Mouse (Mus musculus) lung, adult 2 months (tissue): Measurements from ENCODE around the gene Nrg4.

Source experiments
- CTCF ChIP-seq: fragments of 200-500 bp; IDR thresholded peaks from 2 replicates; pipeline ENCODE4 v1.5.1; 2011; ENCODE audit warnings: mild to moderate bottlenecking, low read length, control low read depth; ENCODE audit not compliant: insufficient read depth
- POLR2A ChIP-seq: fragments of 200-500 bp; IDR thresholded peaks from 2 replicates; pipeline ENCODE4 v1.6.1; 2011; ENCODE audit warnings: low read depth, mild to moderate bottlenecking, control low read depth, low read length, borderline replicate concordance; ENCODE audit errors: extremely low read depth

DNA sequence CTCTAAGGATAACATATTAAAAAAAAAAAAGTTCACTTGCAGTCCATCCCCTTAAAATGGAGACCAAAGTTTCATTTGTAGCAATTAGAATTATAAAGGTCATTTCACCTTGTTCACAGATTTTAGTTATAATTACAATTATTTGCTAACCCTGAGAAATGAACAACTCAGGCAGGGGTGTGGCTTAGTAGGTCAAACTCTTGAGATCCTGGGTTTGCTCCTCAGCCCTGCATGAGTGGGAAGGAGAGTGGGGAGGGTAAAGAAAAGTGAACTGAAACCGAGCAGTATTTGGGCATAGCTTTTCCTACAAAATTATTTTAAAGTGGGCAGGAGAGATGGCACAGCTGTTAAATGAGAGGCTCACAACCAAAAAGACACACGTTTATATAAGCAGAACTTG, 19.6 kb downstream of the Nrg4 start:
- no peak for TF ChIP-seq CTCF
- no peak for TF ChIP-seq POLR2A
